Mouse (Mus musculus) heart, embryonic 16.5 days (tissue): ENCODE measurements at regions not wholly inside any gene's neighbourhood (a gene's known extent, or its start where the extent isn't known, plus 50 kb on each side); places are given as distances from the start of the nearest gene placed in this dataset.
A peak's percentile ranks its signal among the peaks of the same experiment; 100 is the strongest.

ENCODE experiments used
- ATAC-seq: fragments of 200-750 bp; cut with Nextera tagmentation; replicated peaks from 2 replicates; pipeline ENCODE4 v1.8.0; 2017; ENCODE audit warnings: moderate number of reproducible peaks; ENCODE audit not compliant: insufficient read depth, low FRiP score; ENCODE audit errors: extremely low read depth
- H3K27ac ChIP-seq: fragments of 300-500 bp; sonication (generic); 2 replicates; pipeline ENCODE4 v1.5.1; 2014; ENCODE audit warnings: mild to moderate bottlenecking, low read length, control low read depth, moderate library complexity
- H3K27me3 ChIP-seq: fragments of 300-500 bp; sonication (generic); 2 replicates; pipeline ENCODE4 v1.6.1; 2014; ENCODE audit warnings: low read length, mixed read lengths; ENCODE audit not compliant: control insufficient read depth, insufficient read depth
- H3K36me3 ChIP-seq: fragments of 300-500 bp; sonication (generic); 2 replicates; pipeline ENCODE4 v1.6.1; 2014; ENCODE audit not compliant: control insufficient read depth, insufficient read depth
- H3K4me1 ChIP-seq: fragments of 300-500 bp; sonication (generic); 2 replicates; pipeline ENCODE4 v1.6.1; 2014; ENCODE audit warnings: low read length, mixed read lengths; ENCODE audit not compliant: control insufficient read depth, insufficient read depth
- H3K4me2 ChIP-seq: fragments of 300-500 bp; sonication (generic); 2 replicates; pipeline ENCODE4 v1.6.1; 2014; ENCODE audit warnings: low read depth, mild to moderate bottlenecking, control low read depth, low read length
- H3K4me3 ChIP-seq: fragments of 300-500 bp; sonication (generic); 2 replicates; pipeline ENCODE4 v1.5.1; 2014; ENCODE audit warnings: mild to moderate bottlenecking, control low read depth, low read length
- H3K9ac ChIP-seq: fragments of 300-500 bp; sonication (generic); 2 replicates; pipeline ENCODE4 v1.6.1; 2014; ENCODE audit warnings: low read length, control low read depth
- H3K9me3 ChIP-seq: fragments of 300-500 bp; sonication (generic); replicated peaks from 2 replicates; pipeline ENCODE4 v1.6.1; 2016; ENCODE audit warnings: low read length; ENCODE audit not compliant: control insufficient read depth
- WGBS: fragments of 180-500 bp; shearing (Covaris S2); extraction: QIAGEN DNeasy Blood & Tissue Kit; methylation state at CpG from one replicate; pipeline ENCODE4 v1.1.7; 2014; 5-methylcytosine and 5-hydroxymethylcytosine counted together

- ATAC-seq = no peak
- no peaks in the 10 kb centered on the region for H3K36me3 ChIP-seq
- H3K9ac ChIP-seq = no peak overlapping the region
- WGBS = 79% methylated on average over 6 of the region's 6 CpGs
- no peaks in the 10 kb centered on the region for H3K4me1 ChIP-seq
- no peak overlapping the region for H3K4me2 ChIP-seq
- no peaks in the 10 kb centered on the region for H3K27me3 ChIP-seq
- H3K27ac ChIP-seq = no peak overlapping the region
- H3K9me3 ChIP-seq = peaks cover 3% of the 10 kb centered on the region; the same call in 1 of the 2 replicates
- H3K4me3 ChIP-seq = no peak overlapping the region
Observed at GRCm38 (mm10) chr14:105056171-105056570, 121.0 kb downstream of the Rbm26 start.

GRCm38 (mm10) chr14:105038798-105039197 is 138.3 kb downstream of the Rbm26 start:
- Histone ChIP-seq H3K36me3 (no peaks in the 10 kb centered on the region), H3K4me2 (no peak overlapping the region), H3K4me3 (no peak overlapping the region), H3K9ac (no peak overlapping the region), H3K27ac (no peak overlapping the region), H3K9me3 (no peaks in the 10 kb centered on the region), H3K4me1 (no peaks in the 10 kb centered on the region), H3K27me3 (no peaks in the 10 kb centered on the region)
- no peak for ATAC-seq

GRCm38 (mm10) chr14:105034712-105035377 is 142.3 kb downstream of the Rbm26 start:
- Histone ChIP-seq H3K9ac (no peak overlapping the region), H3K4me3 (peak overlapping the region; percentile 25), H3K27ac (no peak overlapping the region), H3K36me3 (no peaks in the 10 kb centered on the region), H3K4me1 (no peaks in the 10 kb centered on the region), H3K27me3 (no peaks in the 10 kb centered on the region), H3K9me3 (no peaks in the 10 kb centered on the region), H3K4me2 (peak overlapping the region; percentile 56)
- ATAC-seq = no peak
- WGBS = 29% methylated on average over 14 of the region's 14 CpGs

- WGBS = 69% methylated on average over 6 of the region's 6 CpGs
- H3K4me1 ChIP-seq = no peaks in the 10 kb centered on the region
- H3K27me3 ChIP-seq = no peaks in the 10 kb centered on the region
- H3K4me3 ChIP-seq = no peak overlapping the region
- no peaks in the 10 kb centered on the region for H3K36me3 ChIP-seq
- no peaks in the 10 kb centered on the region for H3K9me3 ChIP-seq
- no peak overlapping the region for H3K27ac ChIP-seq
- no peak for ATAC-seq
- no peak overlapping the region for H3K9ac ChIP-seq
- no peak overlapping the region for H3K4me2 ChIP-seq
Observed at GRCm38 (mm10) chr14:105019971-105020370, 157.2 kb downstream of the Rbm26 start.

- Histone ChIP-seq H3K27ac (no peak overlapping the region), H3K9ac (no peak overlapping the region), H3K4me3 (no peak overlapping the region), H3K9me3 (no peaks in the 10 kb centered on the region), H3K36me3 (no peaks in the 10 kb centered on the region), H3K4me2 (no peak overlapping the region), H3K4me1 (no peaks in the 10 kb centered on the region), H3K27me3 (no peaks in the 10 kb centered on the region)
- WGBS = 54% methylated on average over 17 of the region's 17 CpGs
- no peak for ATAC-seq
Observed at GRCm38 (mm10) chr14:105016089-105016846, 160.9 kb downstream of the Rbm26 start.

- Histone ChIP-seq H3K4me2 (no peak overlapping the region), H3K4me3 (no peak overlapping the region), H3K36me3 (no peaks in the 10 kb centered on the region), H3K4me1 (no peaks in the 10 kb centered on the region), H3K27ac (no peak overlapping the region), H3K27me3 (no peaks in the 10 kb centered on the region), H3K9ac (no peak overlapping the region), H3K9me3 (no peaks in the 10 kb centered on the region)
- ATAC-seq = no peak
- 76% methylated on average over 2 of the region's 2 CpGs for WGBS
Observed at GRCm38 (mm10) chr14:105015278-105015677, 161.8 kb downstream of the Rbm26 start.

- H3K27ac ChIP-seq = no peak overlapping the region
- H3K9me3 ChIP-seq = no peaks in the 10 kb centered on the region
- no peaks in the 10 kb centered on the region for H3K36me3 ChIP-seq
- H3K27me3 ChIP-seq = no peaks in the 10 kb centered on the region
- no peak overlapping the region for H3K9ac ChIP-seq
- no peak for ATAC-seq
- no peaks in the 10 kb centered on the region for H3K4me1 ChIP-seq
- H3K4me3 ChIP-seq = no peak overlapping the region
- no peak overlapping the region for H3K4me2 ChIP-seq
Observed at GRCm38 (mm10) chr14:105010742-105011141, 166.4 kb downstream of the Rbm26 start.

GRCm38 (mm10) chr14:105008331-105008730 is 168.8 kb downstream of the Rbm26 start:
- 80% methylated on average over 2 of the region's 2 CpGs for WGBS
- no peak for ATAC-seq

GRCm38 (mm10) chr14:104994066-104994465 is 183.1 kb downstream of the Rbm26 start:
- H3K27ac ChIP-seq = no peak overlapping the region
- H3K9ac ChIP-seq = no peak overlapping the region
- no peaks in the 10 kb centered on the region for H3K9me3 ChIP-seq
- WGBS = 90% methylated on average over 3 of the region's 3 CpGs
- no peak overlapping the region for H3K4me3 ChIP-seq
- no peaks in the 10 kb centered on the region for H3K27me3 ChIP-seq
- H3K36me3 ChIP-seq = no peaks in the 10 kb centered on the region
- H3K4me1 ChIP-seq = no peaks in the 10 kb centered on the region
- ATAC-seq = no peak
- H3K4me2 ChIP-seq = no peak overlapping the region

More at GRCm38 (mm10) chr14:105008331-105008730, 168.8 kb downstream of the Rbm26 start:
- no peaks in the 10 kb centered on the region for H3K27me3 ChIP-seq
- no peak overlapping the region for H3K27ac ChIP-seq
- H3K4me3 ChIP-seq = no peak overlapping the region
- H3K36me3 ChIP-seq = no peaks in the 10 kb centered on the region
- no peaks in the 10 kb centered on the region for H3K4me1 ChIP-seq
- no peak overlapping the region for H3K9ac ChIP-seq
- no peaks in the 10 kb centered on the region for H3K9me3 ChIP-seq
- no peak overlapping the region for H3K4me2 ChIP-seq
